8 mouse cellular contexts compared by ENCODE assay signal in genomic region chr9:21265611-21266010, GRCm38 (mm10). TPM values are rescaled to one million over a fixed set of nuclear protein-coding genes. Genes with fewer than 3 reads are reported as not detected.
DNase-seq lines count a peak whose midpoint lies in the region; ATAC-seq lines count a peak whose summit lies in the region.

No protein-coding gene starts in this region.

- H3K4me3 ChIP-seq in embryonic facial prominence, embryonic 10.5 days, result peak overlapping the region; percentile 93
- H3K4me3 ChIP-seq in intestine, embryonic 16.5 days (ENCODE audit: low read length), result peak overlapping the region; percentile 68
- H3K4me3 ChIP-seq in liver, embryonic 16.5 days (ENCODE audit: low read depth, low read length), result peak overlapping the region; percentile 83

- peaks cover 25% of the 10 kb centered on the region for H3K4me1 ChIP-seq in embryonic facial prominence, embryonic 10.5 days
- peaks cover 31% of the 10 kb centered on the region for H3K4me1 ChIP-seq in intestine, embryonic 16.5 days (ENCODE audit: control insufficient read depth, insufficient read depth, low read length)
- peaks cover 47% of the 10 kb centered on the region for H3K4me1 ChIP-seq in liver, embryonic 16.5 days (ENCODE audit: control insufficient read depth, low read depth, low read length)

- no peaks in the 10 kb centered on the region for H3K27me3 ChIP-seq in embryonic facial prominence, embryonic 10.5 days (replicated peaks; ENCODE audit: low read depth, poor library complexity, severe bottlenecking)
- no peaks in the 10 kb centered on the region for H3K27me3 ChIP-seq in intestine, embryonic 16.5 days (replicated peaks; ENCODE audit: control insufficient read depth, insufficient read depth, low read length)
- no peaks in the 10 kb centered on the region for H3K27me3 ChIP-seq in liver, embryonic 16.5 days (ENCODE audit: control insufficient read depth, insufficient read depth, low read depth, low read length)

- ATAC-seq in intestine, embryonic 16.5 days, result peak; percentile 37
- ATAC-seq in liver, embryonic 16.5 days (ENCODE audit: low read depth), result peak; percentile 35

- no peaks in the 10 kb centered on the region for H3K9me3 ChIP-seq in embryonic facial prominence, embryonic 10.5 days
- no peaks in the 10 kb centered on the region for H3K9me3 ChIP-seq in intestine, embryonic 16.5 days (ENCODE audit: control insufficient read depth, low read length)
- no peaks in the 10 kb centered on the region for H3K9me3 ChIP-seq in liver, embryonic 16.5 days (replicated peaks; ENCODE audit: control insufficient read depth, low read length)

- DNase-seq in gastrocnemius, postnatal 25 days, result peak; percentile 24
- DNase-seq in gastrocnemius, postnatal 10 days, result no peak
- no peak for DNase-seq in embryonic facial prominence, embryonic 10.5 days (ENCODE audit: low spot score)
- no peak for DNase-seq in embryo, embryonic 11 days
- no peak for DNase-seq in natural killer cell, adult 2 months (ENCODE audit: low spot score in 2 of 2)
- DNase-seq in frontal cortex, postnatal 25 days (ENCODE audit: low spot score in 2 of 2), result no peak

- WGBS in embryonic facial prominence, embryonic 10.5 days, result 6% methylated on average over 11 of the region's 11 CpGs
- 5% methylated on average over 11 of the region's 11 CpGs for WGBS in intestine, embryonic 16.5 days
- 3% methylated on average over 11 of the region's 11 CpGs for WGBS in liver, embryonic 16.5 days (ENCODE audit: insufficient replicate concordance)

- H3K9ac ChIP-seq in intestine, embryonic 16.5 days (ENCODE audit: low read depth, low read length), result peak overlapping the region; percentile 81
- peak overlapping the region; percentile 96 for H3K9ac ChIP-seq in liver, embryonic 16.5 days (ENCODE audit: low read depth, low read length)

- H3K4me2 ChIP-seq in intestine, embryonic 16.5 days (ENCODE audit: low read depth, low read length), result peak overlapping the region; percentile 66
- peak overlapping the region; percentile 76 for H3K4me2 ChIP-seq in liver, embryonic 16.5 days (ENCODE audit: low read depth, low read length)

- peak overlapping the region; percentile 92 for H3K27ac ChIP-seq in embryonic facial prominence, embryonic 10.5 days (replicated peaks)
- H3K27ac ChIP-seq in intestine, embryonic 16.5 days (ENCODE audit: low read length), result peak overlapping the region; percentile 43
- peak overlapping the region; percentile 100 for H3K27ac ChIP-seq in liver, embryonic 16.5 days (ENCODE audit: low read length)

- H3K36me3 ChIP-seq in embryonic facial prominence, embryonic 10.5 days (replicated peaks), result peaks cover 39% of the 10 kb centered on the region
- H3K36me3 ChIP-seq in intestine, embryonic 16.5 days (ENCODE audit: control insufficient read depth, insufficient read depth, low read length), result peaks cover 11% of the 10 kb centered on the region
- H3K36me3 ChIP-seq in liver, embryonic 16.5 days (ENCODE audit: control insufficient read depth, insufficient read depth), result peaks cover 38% of the 10 kb centered on the region

RNA-seq across cellular contexts. Expression of gene Atg4d, which starts 0.5 kb away (rescaled TPM):
- 10 to 100 TPM; 60.5 to 63.9 TPM for total RNA-seq in gastrocnemius, postnatal 25 days (2021)
- 10 to 100 TPM; 28.4 to 31.9 TPM for total RNA-seq in gastrocnemius, postnatal 10 days (2021)
- 37.8 and 41.3 TPM in 2 replicates for polyA plus RNA-seq in embryonic facial prominence, embryonic 10.5 days (2016; fragmentation: Nextera tagmentation; extraction: Ambion mirVana)
- polyA plus RNA-seq in intestine, embryonic 16.5 days (2015; fragmentation: Nextera tagmentation; extraction: Ambion mirVana), result 62.1 and 62.3 TPM in 2 replicates
- 90.4 and 95.3 TPM in 2 replicates for polyA plus RNA-seq in liver, embryonic 16.5 days (2015; fragmentation: Nextera tagmentation; extraction: Ambion mirVana)

RNA-seq across cellular contexts. Expression of gene S1pr5, which starts 17.4 kb away (rescaled TPM):
- under 1 TPM; 0.13 to 0.16 TPM for total RNA-seq in gastrocnemius, postnatal 25 days (2021)
- under 1 TPM; 0.09 to 0.19 TPM for total RNA-seq in gastrocnemius, postnatal 10 days (2021)
- 0.22 TPM in 1 of 2 replicates, not detected in the other for polyA plus RNA-seq in embryonic facial prominence, embryonic 10.5 days (2016; fragmentation: Nextera tagmentation; extraction: Ambion mirVana)
- 0.06 TPM in 1 of 2 replicates, not detected in the other for polyA plus RNA-seq in intestine, embryonic 16.5 days (2015; fragmentation: Nextera tagmentation; extraction: Ambion mirVana)
- polyA plus RNA-seq in liver, embryonic 16.5 days (2015; fragmentation: Nextera tagmentation; extraction: Ambion mirVana), result 0.13 and 0.14 TPM in 2 replicates

RNA-seq across cellular contexts. Expression of gene Kri1, which starts 22.2 kb away (rescaled TPM):
- 1 to 10 TPM; 8.3 to 8.5 TPM for total RNA-seq in gastrocnemius, postnatal 25 days (2021)
- total RNA-seq in gastrocnemius, postnatal 10 days (2021), result 10 to 100 TPM; 10.8 to 14.5 TPM
- 16.2 and 18.0 TPM in 2 replicates for polyA plus RNA-seq in embryonic facial prominence, embryonic 10.5 days (2016; fragmentation: Nextera tagmentation; extraction: Ambion mirVana)
- polyA plus RNA-seq in intestine, embryonic 16.5 days (2015; fragmentation: Nextera tagmentation; extraction: Ambion mirVana), result 12.3 and 13.2 TPM in 2 replicates
- 5.5 and 8.1 TPM in 2 replicates for polyA plus RNA-seq in liver, embryonic 16.5 days (2015; fragmentation: Nextera tagmentation; extraction: Ambion mirVana)

RNA-seq across cellular contexts. Expression of gene Cdkn2d, which starts 25.6 kb away (rescaled TPM):
- 1 to 10 TPM; 7.4 to 9.1 TPM for total RNA-seq in gastrocnemius, postnatal 25 days (2021)
- 10 to 100 TPM; 14.2 to 16.1 TPM for total RNA-seq in gastrocnemius, postnatal 10 days (2021)
- polyA plus RNA-seq in embryonic facial prominence, embryonic 10.5 days (2016; fragmentation: Nextera tagmentation; extraction: Ambion mirVana), result 40.9 and 45.1 TPM in 2 replicates
- 40.2 and 42.5 TPM in 2 replicates for polyA plus RNA-seq in intestine, embryonic 16.5 days (2015; fragmentation: Nextera tagmentation; extraction: Ambion mirVana)
- polyA plus RNA-seq in liver, embryonic 16.5 days (2015; fragmentation: Nextera tagmentation; extraction: Ambion mirVana), result 120 and 128 TPM in 2 replicates

RNA-seq across cellular contexts. Expression of gene Keap1, which starts 26.4 kb away (rescaled TPM):
- total RNA-seq in gastrocnemius, postnatal 25 days (2021), result 10 to 100 TPM; 55.0 to 56.3 TPM
- total RNA-seq in gastrocnemius, postnatal 10 days (2021), result 10 to 100 TPM; 59.6 to 60.9 TPM
- polyA plus RNA-seq in embryonic facial prominence, embryonic 10.5 days (2016; fragmentation: Nextera tagmentation; extraction: Ambion mirVana), result 47.8 and 49.6 TPM in 2 replicates
- 58.1 and 59.7 TPM in 2 replicates for polyA plus RNA-seq in intestine, embryonic 16.5 days (2015; fragmentation: Nextera tagmentation; extraction: Ambion mirVana)
- 26.2 and 27.7 TPM in 2 replicates for polyA plus RNA-seq in liver, embryonic 16.5 days (2015; fragmentation: Nextera tagmentation; extraction: Ambion mirVana)

Comparison
In these comparisons a context has a peak if more than half of its experiments do, and no peak if none do; other contexts are left out.
1. H3K27ac ChIP-seq: peak in every context shown above with its lines; median percentile 100 in liver, embryonic 16.5 days; 92 in embryonic facial prominence, embryonic 10.5 days; 43 in intestine, embryonic 16.5 days.